Mouse (Mus musculus) gastrocnemius, postnatal 10 days (tissue): ENCODE measurements around the gene Ins2. TPM values are rescaled to one million over a fixed set of nuclear protein-coding genes. Genes with fewer than 3 reads are reported as not detected.

Source experiments
- microRNA-seq, 2 experiments: library from miRNA; unstranded; fragments of <30 nt; microRNA quantifications; one replicate each; pipeline ENCODE4 v1.2.0; 2021
- total RNA-seq, 2 experiments: library from RNA; stranded (reverse); gene quantifications; 2 replicates each; pipeline ENCODE4 v1.2.3; 2021

Gene Ins2
- total RNA-seq, 2 experiments from 2014 or later, result not detected

Small RNA genes lying within 50 kb of the gene (microRNA-seq; reads per million reads assigned to microRNA genes)
- gene Mir483, result 3,516 to 4,638 reads per million in 2 experiments

Other genes starting within 250 kb of the Ins2 start
- gene Tnnt3, start 244.5 kb downstream of the Ins2 start, total RNA-seq, result over 10,000 TPM; 17,146 to 18,824 TPM
- gene Mrpl23, start 210.7 kb downstream of the Ins2 start, total RNA-seq, result 1 to 10 TPM; 6.4 to 7.2 TPM
- 1,000 to 10,000 TPM; 6,069 to 6,624 TPM for gene Igf2, start 76.6 kb downstream of the Ins2 start, total RNA-seq
- gene Gm49394, start 73.4 kb downstream of the Ins2 start, total RNA-seq, result under 1 TPM; 0.25 to 0.47 TPM
- under 1 TPM; 0.27 to 0.28 TPM for gene Th, start 187.7 kb upstream of the Ins2 start, total RNA-seq
- not detected for gene Ascl2, start 225.9 kb upstream of the Ins2 start, total RNA-seq